Mouse (Mus musculus): ENCODE measurements around the gene Alpk1.
"Not testable (repeated sequence)": the region's sequence is repeated elsewhere in the genome, so short reads cannot be mapped to it uniquely, and the experiment has no call there.

Gene Alpk1

DNA sequence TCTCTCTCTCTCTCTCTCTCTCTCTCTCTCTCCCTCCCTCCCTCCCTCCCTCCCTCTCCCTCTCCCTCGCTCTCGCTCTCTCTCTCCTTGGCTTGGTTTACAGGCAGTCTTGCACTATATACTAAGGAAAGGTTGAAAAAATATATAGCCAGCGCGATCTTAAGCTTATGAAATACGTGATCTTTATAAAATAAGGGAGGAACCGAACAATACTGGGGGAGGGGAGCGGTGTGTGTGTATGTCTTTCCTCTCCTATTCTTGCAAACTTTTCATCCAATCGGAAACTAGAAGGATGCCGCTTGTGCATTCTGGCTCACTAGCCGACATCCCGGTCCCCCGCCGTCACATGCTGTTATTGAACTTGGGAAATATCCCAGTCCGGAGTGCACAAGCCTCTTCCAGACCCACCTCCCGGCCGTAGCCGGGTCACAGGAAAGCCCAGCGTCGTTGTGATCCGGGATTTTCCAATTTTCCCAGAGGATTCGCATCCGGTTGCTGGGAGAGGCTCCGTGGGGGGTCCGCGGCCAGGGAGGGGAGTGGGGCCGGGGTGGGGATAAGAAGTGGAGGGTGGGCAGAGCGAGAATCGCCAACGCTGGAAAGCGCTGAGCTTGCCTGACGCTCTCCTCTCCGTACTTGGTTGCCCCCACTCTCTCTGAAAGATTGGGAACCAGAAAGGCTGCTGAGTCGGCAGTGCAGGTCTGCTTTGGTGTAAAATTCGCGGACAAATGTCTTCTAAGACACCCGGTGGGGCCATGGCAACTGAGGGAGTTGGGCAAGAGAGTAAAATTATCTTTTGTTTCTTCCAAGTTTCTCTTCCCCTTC is 10.1 kb upstream of the Alpk1 start:
- peak; percentile 65 for DNase-seq (ENCODE audit: low spot score)

DNA sequence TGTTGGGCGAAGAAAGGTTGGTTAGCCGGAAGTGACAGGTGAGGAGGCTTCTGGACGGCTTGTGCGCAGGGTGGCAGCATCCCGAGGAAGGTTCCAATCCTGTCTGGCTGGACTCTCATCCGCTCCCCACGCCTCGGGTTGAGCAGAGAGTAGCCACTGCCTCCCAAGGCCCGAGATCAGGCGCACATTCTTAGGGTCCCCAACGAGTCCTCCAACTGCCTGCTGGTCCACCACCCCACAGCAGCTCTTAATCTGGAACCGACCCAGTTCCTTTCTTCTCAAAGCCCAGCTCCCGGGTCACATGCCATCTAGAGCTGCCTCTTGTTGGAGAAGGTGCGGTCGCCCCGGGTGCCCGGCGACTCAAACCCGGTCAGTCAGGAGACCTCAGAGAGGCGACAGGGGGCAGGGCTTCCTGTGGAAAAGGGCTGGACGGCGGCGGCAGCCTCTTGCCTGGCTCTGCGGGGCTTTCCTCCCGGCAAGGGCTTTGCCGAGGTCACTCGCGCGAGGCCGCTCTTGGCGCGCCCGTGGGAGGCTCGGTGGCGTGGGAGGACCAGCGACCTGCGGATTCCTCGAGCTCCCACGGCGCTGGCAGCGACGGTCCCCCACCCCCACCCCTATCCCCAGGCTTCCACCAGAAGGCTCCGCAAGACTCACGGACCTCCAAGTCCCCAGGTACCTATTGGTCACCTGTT is 9.3 kb upstream of the Alpk1 start, which contains the start of gene Tifa:
Tifa (plus strand) TSS at position 306 of the 692 bp plus-strand sequence.
- peak; percentile 60 for DNase-seq (ENCODE audit: low spot score)

DNA sequence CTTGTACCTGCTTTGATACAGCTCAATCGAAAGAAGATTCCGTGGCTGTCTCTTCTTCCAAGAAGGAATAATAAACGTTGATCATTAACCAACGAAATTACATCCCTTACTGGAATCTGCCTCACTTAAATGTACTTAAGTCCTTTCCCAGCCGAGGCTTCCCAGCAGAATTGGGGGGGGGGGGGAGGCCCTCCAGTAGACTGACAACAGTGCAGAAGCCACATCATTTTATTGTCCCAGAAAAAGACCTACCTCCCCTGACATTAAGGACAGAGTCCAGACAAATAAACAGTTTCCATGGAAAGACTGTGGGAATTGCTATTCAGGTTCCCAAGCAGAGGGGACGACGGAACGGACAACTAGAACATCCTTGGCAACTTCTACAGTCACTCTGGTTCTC is 8.6 kb upstream of the Alpk1 start:
- no peak for DNase-seq (ENCODE audit: low spot score)

DNA sequence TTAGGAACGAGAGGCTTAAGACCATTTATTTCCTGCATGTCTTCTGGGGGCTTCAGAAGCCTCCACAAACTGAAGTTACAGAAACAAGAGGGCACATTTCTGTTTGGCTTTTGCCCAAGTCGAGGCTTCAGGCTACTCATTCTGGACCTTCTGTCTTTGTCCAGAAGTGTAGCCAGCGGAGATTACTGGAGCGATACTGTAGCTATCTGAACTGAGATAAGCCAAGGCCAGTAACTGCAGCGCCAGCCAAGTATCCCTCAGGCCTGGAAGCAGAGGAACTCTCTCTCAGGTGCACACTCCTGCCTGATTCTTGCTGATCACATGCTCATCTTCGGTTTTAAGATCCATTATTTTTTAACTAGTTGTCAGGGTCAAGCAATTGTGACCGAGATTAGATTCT is 7.7 kb upstream of the Alpk1 start:
- DNase-seq (ENCODE audit: low spot score), result no peak

GRCm38 (mm10) chr3:127787032-127787431 is 6.7 kb upstream of the Alpk1 start:
- no peak for DNase-seq (ENCODE audit: low spot score)

- not testable (repeated sequence) for DNase-seq (ENCODE audit: low spot score)
Measured at GRCm38 (mm10) chr3:127783680-127784079, 3.4 kb upstream of the Alpk1 start.

- no peak for DNase-seq (ENCODE audit: low spot score)
Measured at GRCm38 (mm10) chr3:127782921-127783320, 2.6 kb upstream of the Alpk1 start.

DNA sequence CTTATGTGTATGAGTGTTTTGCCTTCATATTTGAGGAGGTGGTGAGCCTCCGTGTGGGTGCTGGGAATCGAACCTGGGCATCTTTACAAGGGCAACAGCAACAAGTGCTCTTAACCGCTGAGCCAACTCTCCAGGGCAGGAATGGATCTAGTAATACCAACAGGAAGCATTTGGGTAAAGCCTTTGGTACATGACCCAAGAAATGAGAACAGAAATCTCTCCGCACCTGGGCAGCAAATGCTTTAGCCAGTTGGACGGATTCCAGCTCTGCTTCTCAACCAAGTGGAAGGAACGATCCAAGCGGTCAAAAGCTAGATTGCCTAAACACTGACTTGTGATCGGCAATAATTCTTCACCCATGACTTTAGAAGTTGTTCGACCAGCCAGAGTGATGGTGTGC is 594 bp upstream of the Alpk1 start:
- no peak for DNase-seq (ENCODE audit: low spot score)

- no peak for DNase-seq (ENCODE audit: low spot score)
Measured at GRCm38 (mm10) chr3:127769146-127769545, 11.2 kb downstream of the Alpk1 start.

- no peak for DNase-seq (ENCODE audit: low spot score)
Measured at GRCm38 (mm10) chr3:127765971-127766370, 14.4 kb downstream of the Alpk1 start.

- no peak for DNase-seq (ENCODE audit: low spot score)
Measured at GRCm38 (mm10) chr3:127764541-127764940, 15.8 kb downstream of the Alpk1 start.

- peak; percentile 90 for DNase-seq (ENCODE audit: low spot score)
Measured at GRCm38 (mm10) chr3:127763076-127763612, 17.2 kb downstream of the Alpk1 start.

GRCm38 (mm10) chr3:127762403-127762802 is 17.9 kb downstream of the Alpk1 start:
- DNase-seq (ENCODE audit: low spot score), result no peak

DNA sequence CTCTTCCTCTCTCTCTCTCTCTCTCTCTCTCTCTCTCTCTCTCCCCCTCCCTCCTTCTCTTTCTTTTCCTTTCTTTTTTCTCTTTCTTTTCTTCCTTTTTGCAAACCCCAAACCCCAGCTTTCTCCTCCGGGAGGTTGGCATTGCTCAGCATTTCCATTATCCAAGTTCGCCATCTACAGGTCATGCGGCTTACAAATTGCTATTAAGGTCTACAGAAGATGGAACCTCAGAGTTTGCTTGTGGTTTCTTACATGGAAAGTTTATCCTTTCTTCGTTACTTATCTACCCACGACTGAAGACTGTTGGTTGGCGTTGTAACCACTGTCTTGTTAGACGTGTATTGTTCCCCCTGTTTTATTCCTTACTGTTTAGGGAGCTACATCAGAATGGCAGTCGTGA is 21.1 kb downstream of the Alpk1 start:
- peak; percentile 84 for DNase-seq (ENCODE audit: low spot score)

DNA sequence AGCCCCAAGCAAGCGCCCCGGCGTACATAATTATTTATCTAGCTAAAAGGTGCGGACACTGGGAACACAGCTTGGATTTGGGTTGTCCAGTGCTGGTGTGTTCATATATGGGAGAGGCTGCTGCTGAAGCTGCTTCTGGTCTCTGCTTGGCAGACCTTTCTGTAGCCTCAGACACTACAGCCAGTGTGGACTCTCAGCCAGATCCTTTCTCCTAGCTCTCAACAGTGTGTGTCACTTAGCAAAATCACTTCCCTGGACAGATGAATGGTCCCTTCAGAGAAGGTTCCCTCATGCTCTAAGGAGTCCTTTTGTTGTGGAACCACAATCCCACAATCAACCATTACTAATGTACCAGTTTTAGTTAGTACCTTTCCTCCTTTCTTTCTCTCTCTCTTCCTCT is 21.5 kb downstream of the Alpk1 start:
- no peak for DNase-seq (ENCODE audit: low spot score)

DNA sequence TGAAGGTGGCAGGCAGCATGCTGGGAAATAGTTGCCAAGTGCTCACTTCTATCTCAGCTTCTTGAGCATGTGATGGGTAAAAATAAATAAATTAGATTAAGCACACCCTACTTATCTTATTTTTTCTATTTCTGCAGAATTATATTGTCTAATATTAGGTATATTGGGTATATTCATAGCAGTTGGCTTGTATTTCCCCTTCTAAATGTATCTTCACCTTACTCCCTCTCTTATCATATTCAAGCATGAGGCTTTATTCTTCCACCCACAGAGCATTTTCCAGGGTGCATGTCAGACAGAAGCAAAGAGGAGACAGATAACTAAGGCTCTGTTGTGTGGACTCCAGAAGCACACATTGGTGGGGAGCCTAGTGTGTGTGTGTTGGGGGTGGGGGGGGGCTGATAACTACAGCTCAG is 22.4 kb downstream of the Alpk1 start:
- DNase-seq (ENCODE audit: low spot score), result no peak

DNA sequence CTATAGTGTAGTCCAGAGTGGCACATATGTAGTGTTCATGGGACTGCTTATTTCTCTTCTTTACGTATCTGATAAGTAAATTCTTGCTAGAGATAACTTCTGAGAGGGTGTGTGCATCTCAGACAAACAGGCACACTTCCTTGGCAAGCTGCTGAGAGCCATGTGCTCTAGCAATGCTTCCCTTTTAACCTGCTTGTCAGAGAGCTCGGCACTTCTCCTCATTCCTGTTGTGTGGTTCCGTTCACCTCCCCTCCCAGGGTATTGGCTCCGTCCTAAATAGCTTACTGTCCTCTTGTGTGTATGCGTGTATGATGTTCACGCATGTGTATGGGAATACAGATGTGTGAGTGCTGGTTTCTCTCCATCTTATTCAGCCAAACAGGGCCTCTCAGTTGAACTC is 23.9 kb downstream of the Alpk1 start:
- DNase-seq (ENCODE audit: low spot score), result no peak

GRCm38 (mm10) chr3:127749981-127750562 is 30.3 kb downstream of the Alpk1 start:
- peak; percentile 67 for DNase-seq (ENCODE audit: low spot score)

DNA sequence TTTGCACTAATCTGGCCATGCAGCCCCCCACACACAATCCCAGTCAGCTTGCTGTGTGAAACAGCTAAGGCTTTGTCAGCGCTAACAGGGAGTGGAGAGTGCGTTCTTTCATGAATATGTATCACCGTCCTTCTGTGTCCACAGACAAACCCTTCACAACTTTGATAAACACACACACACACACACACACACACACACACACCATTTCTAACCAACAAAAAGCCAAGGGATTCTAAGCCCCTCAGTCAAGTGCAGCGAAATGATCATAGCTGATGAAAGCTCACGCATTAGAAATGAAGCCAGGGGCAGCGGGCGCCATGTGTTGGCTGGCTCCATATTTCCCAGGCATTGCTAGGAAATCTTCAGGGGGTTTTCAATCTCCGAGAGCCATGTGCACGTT is 31.1 kb downstream of the Alpk1 start:
- DNase-seq (ENCODE audit: low spot score), result peak; percentile 72

DNA sequence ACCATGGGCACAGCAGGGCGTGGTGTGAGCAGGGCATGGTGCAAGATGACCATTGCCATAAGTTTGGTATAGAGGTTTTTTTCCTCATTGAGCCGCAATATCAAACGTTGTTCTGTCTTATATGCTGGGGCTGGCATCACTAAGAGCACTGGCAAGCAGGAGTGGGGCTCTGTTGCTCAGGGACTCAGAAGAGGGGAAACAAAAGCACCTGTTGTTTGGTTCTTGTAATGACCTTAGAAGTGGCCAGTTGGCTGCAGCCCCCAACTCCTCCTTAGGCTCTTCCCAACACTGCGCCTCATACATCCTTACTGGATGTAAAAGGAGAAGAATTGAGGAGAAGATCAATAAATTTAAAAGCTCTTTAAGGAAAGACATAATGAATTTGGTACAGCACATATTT is 31.7 kb downstream of the Alpk1 start:
- DNase-seq (ENCODE audit: low spot score), result no peak

DNA sequence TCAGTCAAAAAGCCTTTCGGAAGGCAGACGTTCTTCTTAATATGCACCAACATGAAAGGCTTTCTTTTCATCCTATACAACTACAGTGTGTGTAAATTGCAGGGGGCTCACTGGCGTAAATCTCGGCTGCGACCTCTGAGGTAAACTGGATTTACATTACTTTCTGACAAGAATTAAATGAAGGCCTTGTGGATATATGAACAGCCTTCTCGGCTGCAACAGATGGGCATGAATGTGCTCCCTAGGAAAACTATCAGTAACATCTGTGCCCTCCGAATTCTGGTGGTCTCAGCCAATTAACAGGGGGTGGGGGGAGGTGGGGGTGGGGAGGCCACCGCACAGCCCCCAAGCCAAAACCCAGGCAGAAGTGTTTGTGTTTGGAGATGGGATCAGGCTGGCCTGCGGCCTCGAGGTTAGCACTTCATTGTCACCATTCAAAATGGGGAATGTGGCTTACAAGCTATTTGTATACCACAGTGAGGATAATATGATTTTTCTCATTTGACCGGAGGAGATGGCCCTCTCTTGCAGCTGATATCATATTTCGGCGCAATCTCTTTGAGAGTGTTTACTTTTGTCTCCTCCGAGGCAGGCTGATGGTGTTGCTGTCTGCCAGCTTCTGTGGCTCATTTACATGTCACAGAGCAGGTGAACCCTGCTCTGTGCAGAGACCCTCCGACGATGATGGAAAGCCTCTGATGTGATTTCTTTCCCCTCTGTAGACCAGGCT is 34.3 kb downstream of the Alpk1 start:
- peak; percentile 39 for DNase-seq (ENCODE audit: low spot score)

GRCm38 (mm10) chr3:127745504-127745903 is 34.8 kb downstream of the Alpk1 start:
- DNase-seq (ENCODE audit: low spot score), result peak; percentile 47
